Mouse (Mus musculus): ENCODE results near the gene Gm12790.
"Not testable (repeated sequence)": the region's sequence is repeated elsewhere in the genome, so short reads cannot be mapped to it uniquely, and the experiment has no call there.

Gm12790 gene

GRCm38 (mm10) chr4:101980949-101981348 lies at the start of gene Gm12790:
Gene Gm12790, minus strand, starts transcription at chr4:101981049.
- DNase-seq (ENCODE audit: low spot score in 2 of 2), result not testable (repeated sequence)

- no peak for DNase-seq (ENCODE audit: low spot score in 2 of 2)
Observed at GRCm38 (mm10) chr4:102026619-102027018, 45.8 kb upstream of the Gm12790 start.

GRCm38 (mm10) chr4:101998267-101998922 lies 17.5 kb upstream of the Gm12790 start:
- peak; percentile 10 to 38 for DNase-seq (ENCODE audit: low spot score in 2 of 2)

GRCm38 (mm10) chr4:101997426-101997825 lies 16.6 kb upstream of the Gm12790 start:
- DNase-seq (ENCODE audit: low spot score in 2 of 2), result no peak

GRCm38 (mm10) chr4:101986326-101986725 lies 5.5 kb upstream of the Gm12790 start, which contains the start of gene Gm12789:
Gene Gm12789, plus strand, starts transcription at chr4:101986626.
- DNase-seq (ENCODE audit: low spot score in 2 of 2), result not testable (repeated sequence)

- no peak for DNase-seq (ENCODE audit: low spot score in 2 of 2)
Observed at GRCm38 (mm10) chr4:101985678-101986077, 4.8 kb upstream of the Gm12790 start.

GRCm38 (mm10) chr4:101940107-101940506 lies 40.7 kb downstream of the Gm12790 start, which contains the start of gene Gm12794:
Gene Gm12794, plus strand, starts transcription at chr4:101940407.
- not testable (repeated sequence) for DNase-seq (ENCODE audit: low spot score in 2 of 2)

Data from right cerebral cortex, postnatal 36 days (tissue).